Mouse (Mus musculus) cerebellum, postnatal 14 days (tissue): Measurements from ENCODE around the gene Arhgap45.

Experiments used
- DNase-seq, 2 experiments: peaks; one replicate each; pipeline ENCODE4 v3.0.0; 2021; ENCODE audit warnings: mixed read lengths in 2 of 2

The Arhgap45 gene

GRCm38 (mm10) chr10:80057683-80058326 is 41.4 kb downstream of the Arhgap45 start:
- peak in 1 of 2 experiments; percentile 64 for DNase-seq

GRCm38 (mm10) chr10:80063104-80063503 is 46.7 kb downstream of the Arhgap45 start:
- peak; percentile 51 to 70 for DNase-seq

DNA sequence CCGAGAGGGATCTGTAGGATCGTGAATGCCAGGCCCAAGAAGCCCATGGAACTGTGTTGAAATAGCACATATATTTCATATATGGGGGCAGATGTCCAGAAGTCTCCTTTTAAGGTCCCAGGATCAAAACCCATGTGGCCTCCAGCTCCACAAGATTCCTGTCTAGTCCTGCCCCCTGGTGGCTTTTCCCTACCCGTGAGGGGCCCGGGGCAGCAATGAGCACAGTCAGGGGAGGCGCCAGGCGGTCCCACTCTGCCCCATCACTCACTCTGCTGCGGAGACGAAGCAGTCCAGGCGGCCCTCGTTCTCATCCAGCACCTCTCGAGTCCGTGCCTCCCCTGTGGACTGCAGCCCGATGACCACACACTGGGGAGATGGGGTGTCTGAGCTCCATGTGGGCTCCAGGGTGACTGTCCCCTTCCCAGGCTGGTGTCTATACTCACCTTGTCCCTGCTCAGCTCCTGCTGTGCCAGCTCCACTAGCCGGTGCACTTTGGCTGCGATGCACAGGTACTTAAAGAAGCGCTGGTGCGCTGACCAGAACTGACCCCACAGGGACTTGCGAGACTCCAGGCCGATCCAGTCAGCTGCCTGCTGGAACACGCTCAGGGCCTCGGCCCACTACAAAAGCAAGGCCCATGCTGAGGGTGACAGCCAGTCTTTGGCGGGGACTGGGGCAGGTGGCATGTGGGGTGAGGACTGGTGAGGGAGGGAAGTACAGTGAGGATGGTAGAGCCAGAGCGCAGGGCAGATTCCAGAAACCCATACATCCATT is 47.6 kb downstream of the Arhgap45 start:
- no peak for DNase-seq

DNA sequence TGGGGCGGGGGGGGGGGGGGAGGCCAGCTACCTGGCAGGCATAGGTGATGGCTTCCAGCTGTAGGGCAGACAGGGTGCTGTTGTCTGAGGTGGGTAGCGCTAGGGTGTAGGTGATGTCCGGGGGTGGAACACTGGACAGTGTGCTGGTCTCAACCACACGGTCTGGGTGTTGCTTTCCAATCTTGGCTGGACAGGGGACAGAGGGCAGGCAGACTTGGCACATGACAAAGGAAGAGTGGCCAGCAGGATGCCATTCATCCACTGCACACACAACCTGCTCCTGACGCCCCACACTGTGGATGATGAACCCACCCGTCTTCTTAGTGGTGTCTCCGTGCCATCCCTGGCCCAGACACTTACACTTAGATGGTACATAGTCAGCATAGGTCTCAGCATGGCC is 52.8 kb downstream of the Arhgap45 start:
- DNase-seq = no peak

- DNase-seq = no peak
Measured at GRCm38 (mm10) chr10:80069948-80070450, 53.5 kb downstream of the Arhgap45 start.

GRCm38 (mm10) chr10:80070837-80071515 is 54.5 kb downstream of the Arhgap45 start:
- DNase-seq = peak; percentile 86 to 92

- DNase-seq = no peak
Measured at GRCm38 (mm10) chr10:80071516-80071900, 55.1 kb downstream of the Arhgap45 start.

DNA sequence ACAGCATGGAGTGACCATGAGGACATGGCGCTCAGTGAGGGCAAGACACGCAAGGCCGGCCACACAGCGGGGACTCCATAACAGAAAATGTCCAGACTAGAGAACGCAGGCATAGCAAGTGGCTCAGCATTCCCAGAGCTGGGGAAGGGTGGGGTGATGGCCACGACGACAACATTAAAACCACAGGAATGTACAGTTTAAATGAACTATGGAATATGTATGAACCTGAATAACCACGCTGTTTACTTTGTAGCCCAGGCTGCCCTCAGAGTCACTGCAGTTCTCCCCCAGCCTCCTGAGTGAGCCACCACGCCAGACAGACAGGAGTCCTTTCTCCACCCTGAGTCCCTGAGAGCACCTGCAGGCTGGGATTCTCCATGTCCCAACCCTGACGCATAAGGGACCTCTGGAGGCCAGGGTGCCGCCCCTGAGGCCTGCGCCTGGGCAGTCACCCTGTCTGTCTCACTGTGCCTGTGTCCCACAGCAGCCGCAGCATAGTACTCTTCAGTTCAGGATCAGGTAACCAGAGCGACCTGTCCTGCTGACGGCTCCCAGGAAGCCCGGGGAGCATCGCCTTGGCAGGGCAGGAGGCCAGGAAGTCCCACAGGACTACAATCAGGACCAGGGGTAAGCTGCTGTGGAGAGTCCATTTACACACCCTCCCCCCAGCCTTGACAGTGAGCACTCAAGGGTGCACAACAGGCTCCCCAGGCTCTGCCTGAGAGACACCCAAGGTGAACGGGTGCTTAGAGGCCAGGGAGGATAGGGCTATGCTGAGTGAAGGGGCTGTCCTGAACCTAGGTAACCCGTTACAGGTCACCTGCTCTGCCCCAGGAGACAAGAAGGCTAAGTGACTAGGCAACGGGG is 56.4 kb downstream of the Arhgap45 start:
- DNase-seq = no peak

GRCm38 (mm10) chr10:80074813-80075601 is 58.6 kb downstream of the Arhgap45 start:
- DNase-seq = peak; percentile 43 to 64

GRCm38 (mm10) chr10:80075924-80076323 is 59.5 kb downstream of the Arhgap45 start:
- DNase-seq = no peak

DNA sequence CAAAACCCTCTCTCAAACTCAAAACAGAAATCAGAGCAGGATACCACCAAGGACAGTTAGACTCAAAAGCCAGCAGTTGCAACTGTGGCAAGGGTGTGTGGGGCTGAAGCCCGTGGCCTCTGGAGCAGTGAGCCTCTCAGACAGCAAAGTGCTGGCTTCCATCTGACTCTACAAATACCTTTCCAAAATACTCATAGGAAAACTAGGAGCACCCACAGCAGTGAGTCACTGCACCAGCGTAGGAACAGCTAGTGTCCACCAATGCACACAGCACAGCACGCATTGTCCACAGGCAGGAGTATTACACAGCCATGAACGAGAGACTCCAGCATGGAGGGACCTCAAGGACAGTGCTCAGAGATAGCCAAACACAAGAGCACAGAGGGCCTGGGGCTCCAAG is 59.9 kb downstream of the Arhgap45 start:
- DNase-seq = no peak

DNA sequence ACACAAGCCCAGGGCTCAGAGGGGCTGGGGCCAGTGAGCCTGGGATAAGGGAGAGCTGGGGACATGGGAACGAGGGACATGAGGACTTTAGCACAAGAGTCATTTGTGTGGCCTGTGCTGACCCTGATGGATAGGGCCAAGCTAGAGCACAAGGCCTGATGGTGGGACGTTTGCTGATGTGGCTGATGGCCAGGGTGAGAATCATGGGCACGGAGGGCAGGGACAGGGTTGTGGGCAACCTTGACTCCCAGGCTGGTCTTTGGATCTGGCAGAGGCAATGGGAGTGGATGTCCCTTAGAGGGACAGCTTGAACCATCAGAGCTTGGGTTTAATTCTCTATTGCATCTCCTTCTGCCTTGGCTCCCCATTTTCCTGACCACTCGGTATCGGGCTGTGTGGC is 60.9 kb downstream of the Arhgap45 start:
- no peak for DNase-seq

- DNase-seq = no peak
Measured at GRCm38 (mm10) chr10:80078366-80078765, 61.9 kb downstream of the Arhgap45 start.

GRCm38 (mm10) chr10:80080396-80081070 is 64.1 kb downstream of the Arhgap45 start:
- DNase-seq = no peak
